Mouse (Mus musculus): ENCODE results near the gene Cnot8. TPM values are rescaled to one million over a fixed set of nuclear protein-coding genes. Genes with fewer than 3 reads are reported as not detected.

The Cnot8 gene
- total RNA-seq, 2 experiments from 2014 or later: 36.0 to 36.4 TPM

DNA sequence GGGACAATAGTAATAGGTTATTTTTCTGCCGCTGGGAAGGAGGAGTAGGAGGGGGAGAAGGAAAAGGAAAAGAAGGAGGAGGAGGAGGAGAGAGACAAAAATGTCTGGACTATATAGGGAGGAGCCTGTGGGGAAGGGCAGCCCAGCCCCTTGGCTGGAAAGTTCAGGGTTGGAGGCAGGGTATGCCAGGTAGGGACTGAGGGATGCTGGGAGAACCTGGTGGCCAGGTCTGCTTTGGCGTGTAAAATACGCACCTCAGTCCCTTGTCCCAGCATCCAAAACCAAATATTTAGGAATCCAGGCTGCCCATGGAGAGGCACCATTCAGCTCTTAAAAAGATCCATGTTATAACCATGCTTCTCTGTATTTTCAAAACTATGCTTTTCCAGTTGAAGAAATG is 1.8 kb upstream of the Cnot8 start:
- intact Hi-C loops (cut with DNase I): loop anchor here (5.0 to 10.0 kb wide), 2 partner anchors 140 to 203 kb away; partner anchors contain the start of gene Zfp692
- DNase-seq (ENCODE audit: low spot score): no peak

- no peak for DNase-seq (ENCODE audit: low spot score)
- intact Hi-C loops (cut with DNase I): loop anchor here (1.0 to 10.0 kb wide), 3 partner anchors 95 to 202 kb away; partner anchors contain the start of gene Zfp692
These were observed 1.2 kb upstream of the Cnot8 start for GRCm38 (mm10) chr11:58102581-58103343.

GRCm38 (mm10) chr11:58103344-58103653 is 654 bp upstream of the Cnot8 start:
- intact Hi-C loops (cut with DNase I): loop anchor here (1.0 to 10.0 kb wide), 3 partner anchors 96 to 202 kb away; partner anchors contain the start of gene Zfp692
- no peak for DNase-seq (ENCODE audit: low spot score)

DNA sequence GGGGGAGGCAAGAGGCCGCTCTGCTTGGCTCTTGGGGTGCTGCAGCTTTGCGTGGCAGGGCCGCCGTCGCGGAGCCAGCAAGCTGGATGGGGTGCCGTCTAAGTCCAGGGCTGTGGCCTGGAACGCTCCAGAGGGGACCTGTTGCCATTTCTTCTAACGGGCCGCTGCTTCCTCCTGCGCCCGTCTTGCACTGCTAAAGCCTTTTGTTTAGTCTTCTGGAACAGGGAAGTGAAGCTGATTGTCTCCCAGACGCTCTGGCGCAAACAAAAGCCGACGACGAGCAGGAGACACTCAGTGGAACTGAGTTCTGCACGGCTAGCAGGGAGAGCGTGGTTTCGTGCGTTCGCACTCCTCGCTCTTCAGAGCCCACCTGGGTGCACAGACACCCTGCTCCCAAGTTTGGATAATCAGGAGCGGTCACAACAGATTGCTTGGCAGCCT is 418 bp downstream of the Cnot8 start:
- intact Hi-C loops (cut with DNase I): loop anchor here (5.0 to 10.0 kb wide), 2 partner anchors 142 to 200 kb away; partner anchors contain the start of gene Zfp692

DNA sequence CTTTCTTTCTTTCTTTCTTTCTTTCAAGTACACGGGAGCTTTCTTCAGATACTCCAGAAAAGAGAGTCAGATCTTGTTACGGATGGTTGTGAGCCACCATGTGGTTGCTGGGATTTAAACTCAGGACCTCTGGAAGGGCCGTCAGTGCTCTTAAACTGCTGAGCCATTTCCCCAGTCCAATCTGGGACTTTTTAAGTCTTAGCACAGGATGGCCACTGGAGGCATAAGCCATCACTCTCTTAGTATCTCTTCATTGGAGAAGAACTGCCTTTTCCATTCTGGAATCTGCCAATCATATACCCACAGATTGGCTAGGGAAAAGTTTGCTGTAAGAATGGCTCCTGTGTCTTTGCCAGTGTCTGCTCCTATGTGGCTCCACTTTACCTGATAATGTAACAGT is 3.1 kb downstream of the Cnot8 start:
- intact Hi-C loops (cut with DNase I): loop anchor here (10.0 kb wide), 1 partner anchor 198 kb away; the partner anchor contains the start of gene Zfp692
- no peak for DNase-seq (ENCODE audit: low spot score)

More for the DNA sequence above, 418 bp downstream of the Cnot8 start:
- DNase-seq (ENCODE audit: low spot score): peak; percentile 12

GRCm38 (mm10) chr11:58107664-58108337 is 3.8 kb downstream of the Cnot8 start:
- intact Hi-C loops (cut with DNase I): loop anchor here (10.0 kb wide), 1 partner anchor 197 kb away; the partner anchor contains the start of gene Zfp692
- DNase-seq (ENCODE audit: low spot score): no peak

- intact Hi-C loops (cut with DNase I): no loop called here
- DNase-seq (ENCODE audit: low spot score): no peak
These were observed 12.6 kb downstream of the Cnot8 start for GRCm38 (mm10) chr11:58116560-58116959.

- intact Hi-C loops (cut with DNase I): no loop called here
- no peak for DNase-seq (ENCODE audit: low spot score)
These were observed 13.2 kb downstream of the Cnot8 start for GRCm38 (mm10) chr11:58117044-58117652.

DNA sequence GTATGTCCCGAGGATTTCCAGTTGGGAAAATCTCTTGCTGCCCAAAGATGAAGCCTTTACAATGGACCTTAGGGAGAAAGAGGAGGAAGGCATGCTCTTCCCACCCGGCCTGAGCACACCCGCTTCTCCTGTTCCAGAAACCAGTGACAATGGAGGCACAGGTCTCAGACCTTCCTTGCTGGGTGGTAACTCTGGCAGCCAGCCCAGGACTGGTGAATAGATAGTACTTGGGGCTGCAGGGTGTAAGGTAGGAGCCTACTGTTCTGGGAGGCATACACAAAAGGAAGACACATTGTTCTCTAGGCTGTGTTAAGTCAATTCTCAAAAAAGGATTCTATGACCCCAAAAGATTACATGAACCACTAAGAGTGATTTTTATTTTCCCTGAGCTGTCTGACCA is 16.7 kb downstream of the Cnot8 start:
- DNase-seq (ENCODE audit: low spot score): no peak
- intact Hi-C loops (cut with DNase I): no loop called here

DNA sequence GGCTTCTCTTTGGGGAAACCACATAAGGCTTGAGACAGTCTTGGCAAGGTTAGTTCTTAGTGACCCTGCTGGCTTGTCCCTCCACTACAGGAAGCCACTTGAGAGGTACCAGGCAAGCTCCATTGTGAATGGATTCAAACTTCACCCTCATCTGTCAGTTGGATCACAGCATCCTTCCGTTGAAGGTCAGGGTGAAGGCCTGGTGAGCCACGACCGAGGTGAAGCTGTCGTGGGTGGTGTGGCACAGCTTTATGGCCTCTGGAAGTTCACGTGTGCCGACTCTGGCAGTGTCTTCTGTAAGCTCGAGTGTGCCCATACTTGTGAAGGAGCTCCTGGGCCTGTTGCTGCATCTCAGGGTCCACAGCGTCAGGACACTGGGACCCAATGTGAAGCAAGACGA is 17.4 kb downstream of the Cnot8 start:
- intact Hi-C loops (cut with DNase I): no loop called here
- DNase-seq (ENCODE audit: low spot score): no peak

DNA sequence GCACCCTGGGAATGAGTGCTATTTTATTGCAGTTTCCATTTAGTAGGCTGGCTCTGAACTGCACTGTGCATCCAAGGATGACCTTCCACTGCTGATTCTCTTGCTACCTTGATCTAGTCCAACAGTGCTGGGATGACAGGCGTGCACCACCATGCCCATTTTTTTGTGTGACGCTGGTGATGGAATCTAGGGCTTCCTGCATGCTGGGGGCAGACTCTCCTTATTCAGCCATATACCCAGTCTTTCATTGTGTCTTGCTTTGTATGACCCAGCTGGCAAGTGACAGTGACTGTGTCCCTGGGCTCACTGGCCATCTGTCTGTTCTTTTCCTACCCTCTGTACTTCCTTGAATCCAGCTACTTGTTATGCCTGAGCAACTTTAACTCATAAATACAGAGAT is 19.8 kb downstream of the Cnot8 start:
- intact Hi-C loops (cut with DNase I): no loop called here
- DNase-seq (ENCODE audit: low spot score): no peak

GRCm38 (mm10) chr11:58125021-58125420 is 21.1 kb downstream of the Cnot8 start:
- no peak for DNase-seq (ENCODE audit: low spot score)
- intact Hi-C loops (cut with DNase I): no loop called here

- DNase-seq (ENCODE audit: low spot score): peak; percentile 24
- intact Hi-C loops (cut with DNase I): no loop called here
These were observed 22.6 kb downstream of the Cnot8 start for GRCm38 (mm10) chr11:58126397-58127160.

DNA sequence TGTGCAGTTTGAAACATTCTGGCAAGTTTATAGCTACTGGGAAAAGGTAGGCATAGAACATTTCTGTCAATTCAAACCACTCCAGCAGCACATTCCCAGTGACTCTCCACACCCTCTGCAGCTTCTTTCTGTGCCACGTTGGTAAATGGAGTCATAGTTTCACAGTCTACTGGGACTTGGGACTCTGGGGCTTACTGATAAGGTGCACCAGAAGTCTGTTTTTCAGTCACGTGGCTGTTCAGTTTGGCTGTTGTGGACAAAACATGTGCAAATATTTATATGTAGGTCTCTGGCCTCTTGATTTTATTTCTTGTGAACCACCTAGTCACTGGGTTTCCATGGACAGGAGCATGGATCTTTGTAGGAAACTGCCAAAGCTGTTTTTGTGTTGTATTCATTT is 23.6 kb downstream of the Cnot8 start:
- no peak for DNase-seq (ENCODE audit: low spot score)

GRCm38 (mm10) chr11:58129302-58129843 is 25.4 kb downstream of the Cnot8 start:
- intact Hi-C loops (cut with DNase I): no loop called here

More for the DNA sequence above, 23.6 kb downstream of the Cnot8 start:
- intact Hi-C loops (cut with DNase I): no loop called here

GRCm38 (mm10) chr11:58132026-58132425 is 28.1 kb downstream of the Cnot8 start:
- no peak for DNase-seq (ENCODE audit: low spot score)
- intact Hi-C loops (cut with DNase I): no loop called here

More at GRCm38 (mm10) chr11:58129302-58129843, 25.4 kb downstream of the Cnot8 start:
- DNase-seq (ENCODE audit: low spot score): no peak

GRCm38 (mm10) chr11:58134869-58135268 is 30.9 kb downstream of the Cnot8 start:
- DNase-seq (ENCODE audit: low spot score): no peak
- intact Hi-C loops (cut with DNase I): no loop called here

GRCm38 (mm10) chr11:58135296-58135695 is 31.3 kb downstream of the Cnot8 start:
- intact Hi-C loops (cut with DNase I): no loop called here
- no peak for DNase-seq (ENCODE audit: low spot score)

- no peak for DNase-seq (ENCODE audit: low spot score)
- intact Hi-C loops (cut with DNase I): no loop called here
These were observed 32.7 kb downstream of the Cnot8 start for GRCm38 (mm10) chr11:58136677-58137076.

DNA sequence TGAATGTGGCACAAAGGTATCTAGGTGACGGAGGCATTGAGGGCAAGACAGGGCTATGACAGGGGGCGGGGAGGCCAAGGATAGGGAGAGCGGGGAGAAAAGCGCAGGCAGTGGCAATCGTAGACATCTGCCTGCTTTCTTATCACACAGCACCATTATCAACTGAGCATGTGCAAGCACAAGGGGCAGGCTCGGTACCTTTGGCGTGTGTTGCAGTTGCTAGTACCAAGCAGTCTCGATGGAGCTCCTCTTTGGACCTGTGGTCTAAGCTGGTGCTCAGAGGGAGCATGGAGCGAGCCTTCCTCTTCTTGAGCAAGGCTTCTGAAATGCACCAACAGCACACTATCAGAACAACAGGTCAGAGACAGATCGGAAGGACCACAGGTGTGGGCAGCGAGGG is 34.9 kb downstream of the Cnot8 start:
- no peak for DNase-seq (ENCODE audit: low spot score)
- intact Hi-C loops (cut with DNase I): no loop called here
